Mouse (Mus musculus) intestine, embryonic 14.5 days (tissue): ENCODE measurements at regions not wholly inside any gene's neighbourhood (a gene's known extent, or its start where the extent isn't known, plus 50 kb on each side); places are given as distances from the start of the nearest gene placed in this dataset.

Experiments
- ATAC-seq: fragments of 200-750 bp; cut with Nextera tagmentation; replicated peaks from 2 replicates; pipeline ENCODE4 v1.8.0; 2017; ENCODE audit warnings: low read depth, moderate number of reproducible peaks, moderate TSS enrichment, moderate library complexity; ENCODE audit not compliant: low FRiP score, low TSS enrichment
- DNase-seq: peaks from one replicate; pipeline ENCODE4 v3.0.0-alpha.2; 2018; ENCODE audit warnings: low spot score
- H3K27ac ChIP-seq: fragments of 300-500 bp; sonication (generic); 2 replicates; pipeline ENCODE4 v1.5.1; 2014; ENCODE audit warnings: low read depth, mild to moderate bottlenecking, control low read depth
- H3K27me3 ChIP-seq: fragments of 300-500 bp; sonication (generic); replicated peaks from 2 replicates; pipeline ENCODE4 v1.6.1; 2014; ENCODE audit warnings: low read length, control low read depth; ENCODE audit not compliant: control insufficient read depth, insufficient read depth
- H3K36me3 ChIP-seq: fragments of 300-500 bp; sonication (generic); 2 replicates; pipeline ENCODE4 v1.6.1; 2014; ENCODE audit warnings: low read length, control low read depth; ENCODE audit not compliant: control insufficient read depth, insufficient read depth
- H3K4me1 ChIP-seq: fragments of 300-500 bp; sonication (generic); replicated peaks from 2 replicates; pipeline ENCODE4 v1.6.1; 2014; ENCODE audit warnings: low read length, control low read depth, mixed read lengths; ENCODE audit not compliant: control insufficient read depth, insufficient read depth
- H3K4me2 ChIP-seq: fragments of 300-500 bp; sonication (generic); 2 replicates; pipeline ENCODE4 v1.6.1; 2014; ENCODE audit warnings: low read length
- H3K4me3 ChIP-seq: fragments of 300-500 bp; sonication (generic); 2 replicates; pipeline ENCODE4 v1.5.1; 2014; ENCODE audit warnings: low read depth, low read length, control low read depth, mixed read lengths
- H3K9ac ChIP-seq: fragments of 300-500 bp; sonication (generic); 2 replicates; pipeline ENCODE4 v1.6.1; 2014; ENCODE audit warnings: mild to moderate bottlenecking, low read length
- H3K9me3 ChIP-seq: fragments of 300-500 bp; sonication (generic); 2 replicates; pipeline ENCODE4 v1.6.1; 2016; ENCODE audit warnings: low read length, control low read depth; ENCODE audit not compliant: control insufficient read depth
- WGBS: fragments of 180-500 bp; shearing (Covaris S2); extraction: QIAGEN DNeasy Blood & Tissue Kit; methylation state at CpG from one replicate; pipeline ENCODE4 v1.1.7; 2014; 5-methylcytosine and 5-hydroxymethylcytosine counted together

- Histone ChIP-seq H3K4me2 (no peak overlapping the region), H3K9me3 (no peaks in the 10 kb centered on the region), H3K27me3 (no peaks in the 10 kb centered on the region), H3K4me3 (no peak overlapping the region), H3K27ac (no peak overlapping the region), H3K9ac (no peak overlapping the region), H3K36me3 (no peaks in the 10 kb centered on the region), H3K4me1 (no peaks in the 10 kb centered on the region)
- ATAC-seq (no peak), DNase-seq (peak; percentile 76)
- 10% methylated on average over 3 of the region's 3 CpGs for WGBS
Measured at GRCm38 (mm10) chr5:115790436-115790835, 54.6 kb upstream of the Cit start.
